Mouse (Mus musculus): ENCODE results near the gene Bpifb4. TPM values are rescaled to one million over a fixed set of nuclear protein-coding genes. Genes with fewer than 3 reads are reported as not detected.

Bpifb4 gene
- polyA plus RNA-seq, 1 experiment from 2014 or later: not detected

DNA sequence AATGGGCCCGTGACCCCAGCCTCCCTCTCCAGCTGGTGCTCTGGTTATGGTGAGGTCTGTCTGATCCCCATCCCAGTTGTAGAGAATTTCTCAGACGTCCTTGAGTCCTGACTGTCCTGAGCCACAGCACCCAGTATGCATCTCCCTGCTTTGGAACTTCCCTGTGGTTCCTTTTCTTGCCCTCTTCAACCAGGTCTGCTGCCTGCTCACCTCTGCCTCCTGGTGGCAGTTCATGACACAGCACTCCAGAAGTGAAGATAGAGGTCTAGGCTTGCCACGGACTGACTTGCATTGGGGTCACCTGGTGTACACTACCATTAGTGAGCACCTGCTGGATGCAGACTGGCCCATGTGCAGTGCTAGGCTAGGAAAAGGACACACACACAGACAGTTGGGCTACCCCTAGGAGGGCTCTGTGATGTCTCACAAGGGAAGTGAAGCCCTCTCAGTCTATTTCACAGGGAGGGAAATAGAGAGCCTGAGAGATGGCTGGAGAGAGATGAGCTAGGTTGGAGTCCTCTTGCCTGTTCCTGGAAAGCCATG is 8.1 kb upstream of the Bpifb4 start:
- Histone ChIP-seq H3K9ac (no peak overlapping the region), H3K4me3 (ENCODE audit: low read depth, low read length) (no peak overlapping the region), H3K9me3 (ENCODE audit: low read depth, low read length) (no peaks in the 10 kb centered on the region), H3K27ac (ENCODE audit: low read depth) (no peak overlapping the region), H3K36me3 (ENCODE audit: insufficient read depth) (no peaks in the 10 kb centered on the region), H3K27me3 (ENCODE audit: insufficient read depth, low read length) (no peaks in the 10 kb centered on the region), H3K4me2 (no peak overlapping the region), H3K4me1 (ENCODE audit: insufficient read depth) (no peaks in the 10 kb centered on the region)
- no peak for ATAC-seq (ENCODE audit: insufficient read depth)
- peak; percentile 72 for DNase-seq
- 40% methylated on average over 3 of the region's 3 CpGs for WGBS
- TF ChIP-seq CTCF (IDR thresholded peaks at IDR 0.05; ENCODE audit: low read depth): peak; percentile 95

DNA sequence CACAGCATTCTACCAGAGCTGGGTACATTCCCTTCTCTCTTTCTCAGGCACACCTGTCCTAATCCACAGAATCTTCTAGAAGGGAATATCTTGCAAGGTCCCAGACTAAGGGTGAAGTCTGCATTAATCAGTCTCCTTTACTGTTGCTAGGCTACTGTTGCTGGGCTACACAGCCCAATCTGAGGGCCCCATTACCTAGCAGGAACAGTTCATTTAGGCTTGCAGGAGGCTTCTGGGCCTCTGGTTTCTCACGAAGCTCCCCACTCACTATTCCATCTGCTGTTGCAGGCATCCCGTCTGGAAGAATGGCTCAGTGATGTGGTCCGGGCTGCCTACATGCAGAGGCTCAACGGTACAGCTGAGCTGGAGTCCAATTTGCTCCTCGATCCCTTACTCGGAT is 6.9 kb upstream of the Bpifb4 start:
- Histone ChIP-seq H3K9me3 (ENCODE audit: low read depth, low read length) (no peaks in the 10 kb centered on the region), H3K4me2 (no peak overlapping the region), H3K4me3 (ENCODE audit: low read depth, low read length) (no peak overlapping the region), H3K4me1 (ENCODE audit: insufficient read depth) (no peaks in the 10 kb centered on the region), H3K36me3 (ENCODE audit: insufficient read depth) (no peaks in the 10 kb centered on the region), H3K9ac (no peak overlapping the region), H3K27ac (ENCODE audit: low read depth) (no peak overlapping the region), H3K27me3 (ENCODE audit: insufficient read depth, low read length) (no peaks in the 10 kb centered on the region)
- no peak for DNase-seq
- no peak for TF ChIP-seq CTCF (IDR thresholded peaks at IDR 0.05; ENCODE audit: low read depth)
- no peak for ATAC-seq (ENCODE audit: insufficient read depth)
- 69% methylated on average over 6 of the region's 6 CpGs for WGBS

DNA sequence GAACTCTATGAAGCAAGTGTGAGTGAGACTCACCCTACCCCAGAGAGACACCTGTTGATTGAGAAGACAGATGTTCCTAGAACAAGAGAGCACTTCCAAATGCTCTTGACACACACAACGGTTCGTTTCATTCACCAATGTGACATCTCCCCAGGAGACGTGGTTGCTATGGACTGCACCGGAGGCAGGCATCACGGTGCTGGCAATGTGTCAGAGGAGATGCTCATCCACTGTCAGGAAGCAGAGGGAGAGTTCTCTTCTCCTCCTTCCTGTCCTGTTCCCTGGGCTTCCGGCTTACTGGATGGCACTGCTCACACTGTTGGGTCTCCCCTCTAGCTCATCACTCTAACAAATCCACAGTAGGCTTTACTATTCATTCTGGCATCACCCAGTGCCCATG is 4.7 kb upstream of the Bpifb4 start:
- Histone ChIP-seq H3K9me3 (ENCODE audit: low read depth, low read length) (no peaks in the 10 kb centered on the region), H3K9ac (no peak overlapping the region), H3K4me2 (no peak overlapping the region), H3K27me3 (ENCODE audit: insufficient read depth, low read length) (no peaks in the 10 kb centered on the region), H3K36me3 (ENCODE audit: insufficient read depth) (no peaks in the 10 kb centered on the region), H3K4me1 (ENCODE audit: insufficient read depth) (no peaks in the 10 kb centered on the region), H3K27ac (ENCODE audit: low read depth) (no peak overlapping the region), H3K4me3 (ENCODE audit: low read depth, low read length) (no peak overlapping the region)
- ATAC-seq (ENCODE audit: insufficient read depth): no peak
- no peak for TF ChIP-seq CTCF (IDR thresholded peaks at IDR 0.05; ENCODE audit: low read depth)
- WGBS: 70% methylated on average over 6 of the region's 6 CpGs
- no peak for DNase-seq

DNA sequence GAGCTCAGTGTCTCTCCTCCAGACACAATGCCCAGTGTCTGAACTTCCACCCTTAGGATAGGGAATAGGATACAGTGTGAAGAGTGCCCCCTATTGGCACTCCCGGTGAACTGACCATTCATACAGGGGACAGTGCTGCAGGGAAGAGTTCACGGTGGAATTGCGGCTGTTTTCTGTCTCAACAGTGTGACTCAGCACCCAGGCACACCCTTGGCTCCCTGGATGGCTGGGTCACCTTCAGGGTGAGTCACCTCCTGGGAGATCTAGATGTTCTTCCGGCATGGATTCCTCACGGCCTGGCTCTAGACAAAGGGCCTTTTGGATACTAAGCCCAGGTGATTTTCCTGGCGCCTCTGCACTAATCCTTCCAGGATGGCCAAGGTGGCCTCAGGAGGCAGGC is 2.7 kb upstream of the Bpifb4 start:
- H3K9ac ChIP-seq: no peak overlapping the region
- ATAC-seq (ENCODE audit: insufficient read depth) (no peak), DNase-seq (no peak)
- no peak overlapping the region for H3K27ac ChIP-seq (ENCODE audit: low read depth)
- no peaks in the 10 kb centered on the region for H3K4me1 ChIP-seq (ENCODE audit: insufficient read depth)
- no peak overlapping the region for H3K4me3 ChIP-seq (ENCODE audit: low read depth, low read length)
- no peaks in the 10 kb centered on the region for H3K36me3 ChIP-seq (ENCODE audit: insufficient read depth)
- H3K4me2 ChIP-seq: no peak overlapping the region
- WGBS: 85% methylated on average over 6 of the region's 6 CpGs
- no peak for TF ChIP-seq CTCF (IDR thresholded peaks at IDR 0.05; ENCODE audit: low read depth)
- no peaks in the 10 kb centered on the region for H3K9me3 ChIP-seq (ENCODE audit: low read depth, low read length)
- H3K27me3 ChIP-seq (ENCODE audit: insufficient read depth, low read length): no peaks in the 10 kb centered on the region

DNA sequence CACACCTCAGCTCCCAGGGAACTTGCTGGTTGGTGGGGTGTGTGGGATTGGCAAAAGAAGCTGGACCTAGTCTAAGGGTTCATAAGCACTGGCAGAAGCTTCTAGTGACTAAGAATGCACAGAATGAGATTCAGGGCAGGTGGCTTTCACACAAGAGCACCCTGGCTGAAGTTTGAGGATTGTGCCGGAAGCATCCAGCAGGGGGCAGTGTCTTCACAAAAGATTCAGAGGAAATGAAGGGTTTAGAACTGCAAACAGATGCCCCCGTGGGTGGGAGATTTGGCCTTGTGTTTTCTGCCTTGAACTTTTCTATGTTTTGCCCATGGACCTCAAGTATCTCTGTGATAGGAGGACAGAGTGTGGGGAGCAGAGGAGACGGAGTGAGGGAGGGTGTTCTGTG is 5.5 kb downstream of the Bpifb4 start:
- 33% methylated on average over 3 of the region's 3 CpGs for WGBS
- Histone ChIP-seq H3K4me3 (ENCODE audit: low read depth, low read length) (no peak overlapping the region), H3K4me1 (ENCODE audit: insufficient read depth) (no peaks in the 10 kb centered on the region), H3K27me3 (ENCODE audit: insufficient read depth, low read length) (no peaks in the 10 kb centered on the region), H3K27ac (ENCODE audit: low read depth) (no peak overlapping the region), H3K4me2 (no peak overlapping the region), H3K9me3 (ENCODE audit: low read depth, low read length) (no peaks in the 10 kb centered on the region), H3K36me3 (ENCODE audit: insufficient read depth) (no peaks in the 10 kb centered on the region), H3K9ac (no peak overlapping the region)
- peak; percentile 65 for DNase-seq
- peak; percentile 76 for TF ChIP-seq CTCF (IDR thresholded peaks at IDR 0.05; ENCODE audit: low read depth)
- no peak for ATAC-seq (ENCODE audit: insufficient read depth)

DNA sequence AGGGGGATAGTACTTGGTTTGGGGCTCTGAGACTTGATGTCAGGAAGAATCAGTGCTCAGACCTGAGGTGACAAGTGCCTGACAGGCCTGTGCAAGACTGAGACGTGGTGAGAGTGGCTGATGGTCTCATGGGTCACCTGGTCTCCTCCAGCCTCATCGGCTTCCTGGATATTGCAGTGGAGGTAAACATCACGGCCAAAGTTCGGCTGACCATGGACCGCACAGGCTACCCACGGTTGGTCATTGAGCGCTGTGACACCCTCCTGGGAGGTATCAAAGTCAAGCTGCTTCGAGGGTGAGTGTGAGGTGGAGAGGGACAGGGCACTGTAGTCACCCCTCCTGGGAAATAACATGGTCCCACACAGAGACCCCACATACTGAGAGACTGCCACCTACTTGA is 6.6 kb downstream of the Bpifb4 start:
- H3K27me3 ChIP-seq (ENCODE audit: insufficient read depth, low read length): no peaks in the 10 kb centered on the region
- H3K4me1 ChIP-seq (ENCODE audit: insufficient read depth): no peaks in the 10 kb centered on the region
- no peak for ATAC-seq (ENCODE audit: insufficient read depth)
- H3K36me3 ChIP-seq (ENCODE audit: insufficient read depth): no peaks in the 10 kb centered on the region
- H3K4me2 ChIP-seq: no peak overlapping the region
- no peak overlapping the region for H3K27ac ChIP-seq (ENCODE audit: low read depth)
- TF ChIP-seq CTCF (IDR thresholded peaks at IDR 0.05; ENCODE audit: low read depth): no peak
- WGBS: 75% methylated on average over 8 of the region's 8 CpGs
- DNase-seq: no peak
- H3K4me3 ChIP-seq (ENCODE audit: low read depth, low read length): no peak overlapping the region
- H3K9ac ChIP-seq: no peak overlapping the region
- no peaks in the 10 kb centered on the region for H3K9me3 ChIP-seq (ENCODE audit: low read depth, low read length)

DNA sequence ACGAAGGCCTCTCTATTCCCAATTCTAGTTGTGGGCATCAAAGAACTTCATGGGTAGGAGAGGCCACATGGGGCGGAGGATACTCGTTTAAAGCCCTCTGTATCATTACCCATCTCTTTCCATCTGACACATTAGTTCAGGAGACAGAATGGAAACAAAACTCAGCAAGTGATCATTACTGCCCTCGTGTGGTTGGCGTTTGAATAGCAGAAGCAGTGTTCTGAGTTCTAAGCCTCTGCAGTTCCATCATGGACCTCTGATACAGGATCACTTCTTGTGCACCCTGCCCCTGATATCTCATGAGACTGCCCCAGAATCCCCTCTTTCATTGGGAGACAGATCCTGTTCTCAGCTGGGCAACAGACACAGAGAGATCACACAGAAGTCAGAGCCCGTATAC is 14.9 kb downstream of the Bpifb4 start:
- Histone ChIP-seq H3K9ac (no peak overlapping the region), H3K9me3 (ENCODE audit: low read depth, low read length) (no peaks in the 10 kb centered on the region), H3K27me3 (ENCODE audit: insufficient read depth, low read length) (no peaks in the 10 kb centered on the region), H3K4me2 (no peak overlapping the region), H3K27ac (ENCODE audit: low read depth) (no peak overlapping the region), H3K36me3 (ENCODE audit: insufficient read depth) (no peaks in the 10 kb centered on the region), H3K4me3 (ENCODE audit: low read depth, low read length) (no peak overlapping the region), H3K4me1 (ENCODE audit: insufficient read depth) (no peaks in the 10 kb centered on the region)
- 27% methylated on average over 6 of the region's 6 CpGs for WGBS
- no peak for ATAC-seq (ENCODE audit: insufficient read depth)
- TF ChIP-seq CTCF (IDR thresholded peaks at IDR 0.05; ENCODE audit: low read depth): peak; percentile 81
- DNase-seq: peak; percentile 82

DNA sequence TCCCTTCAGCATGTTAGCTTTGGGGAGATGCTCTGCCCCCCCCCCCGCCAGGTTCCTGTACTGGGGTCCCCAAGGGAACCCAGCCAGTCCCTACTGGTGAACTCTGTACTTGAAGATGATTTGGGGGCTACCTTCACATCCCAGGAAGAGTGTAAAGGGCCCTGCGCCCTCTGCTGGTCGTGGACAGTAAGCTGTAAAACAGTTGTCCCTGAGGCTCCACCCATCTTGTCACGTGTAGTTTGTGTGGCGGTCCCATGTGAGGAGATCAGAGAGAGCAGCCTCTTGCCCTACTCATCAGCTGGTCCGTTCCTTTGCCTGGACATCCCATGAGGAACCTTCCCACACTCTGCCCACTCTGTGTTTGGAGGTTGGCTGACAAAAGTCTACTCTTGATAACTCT is 15.8 kb downstream of the Bpifb4 start:
- Histone ChIP-seq H3K4me2 (peak overlapping the region; percentile 36; the same call in 1 of the 2 replicates), H3K9me3 (ENCODE audit: low read depth, low read length) (no peaks in the 10 kb centered on the region), H3K4me3 (ENCODE audit: low read depth, low read length) (no peak overlapping the region), H3K9ac (no peak overlapping the region), H3K27ac (ENCODE audit: low read depth) (no peak overlapping the region), H3K4me1 (ENCODE audit: insufficient read depth) (no peaks in the 10 kb centered on the region), H3K36me3 (ENCODE audit: insufficient read depth) (no peaks in the 10 kb centered on the region), H3K27me3 (ENCODE audit: insufficient read depth, low read length) (no peaks in the 10 kb centered on the region)
- TF ChIP-seq CTCF (IDR thresholded peaks at IDR 0.05; ENCODE audit: low read depth): peak; percentile 78
- DNase-seq (peak; percentile 76), ATAC-seq (ENCODE audit: insufficient read depth) (0 out of 2 replicates have a peak, but pooled peaks have one; percentile 24)
- WGBS: 10% methylated on average over 6 of the region's 6 CpGs

Data from lung, embryonic 14.5 days (tissue).